ENCODE assay signal across 9 mouse cellular contexts in the genomic region with DNA sequence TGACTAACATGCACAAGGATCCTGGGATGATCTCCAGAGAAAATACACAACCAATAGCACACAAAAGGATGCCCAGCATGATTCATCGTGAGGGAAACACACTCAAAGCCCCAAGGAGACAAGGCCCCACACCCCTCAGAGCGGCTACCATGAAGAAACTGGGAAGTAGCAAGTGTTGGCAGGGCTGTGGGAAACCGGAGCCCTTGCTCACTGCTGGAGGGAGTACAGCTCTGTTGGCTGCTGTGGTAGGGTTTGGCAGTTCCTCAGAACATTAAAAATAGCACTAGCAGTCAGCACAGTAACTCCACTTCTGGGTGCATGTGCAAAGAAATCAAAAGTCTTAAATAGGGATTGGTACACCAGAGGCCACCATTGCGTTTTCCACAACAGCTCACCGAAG. TPM values are rescaled to one million over a fixed set of nuclear protein-coding genes. Genes with fewer than 3 reads are reported as not detected.
DNase-seq lines count a peak whose midpoint lies in the region; ATAC-seq and TF ChIP-seq lines count a peak whose summit lies in the region.
"Had no signal": no experiment of that assay in that cellular context is flagged by ENCODE, and none has a peak within 500 bp of the region (broad histone marks: within the 10 kb centered on the region; RNA-seq: fewer than 3 reads in every experiment).

No protein-coding gene starts in this region.

- H3K27me3 ChIP-seq in forebrain, postnatal 0 days (ENCODE audit: insufficient read depth, low read length), result no peaks in the 10 kb centered on the region
- no peaks in the 10 kb centered on the region for H3K27me3 ChIP-seq in forebrain, embryonic 11.5 days (ENCODE audit: control insufficient read depth, insufficient read depth, low read length)
- H3K27me3 ChIP-seq: hindbrain, embryonic 15.5 days had no signal

- WGBS in forebrain, postnatal 0 days, result 66% methylated on average over 5 of the region's 5 CpGs
- 84% methylated on average over 5 of the region's 5 CpGs for WGBS in forebrain, embryonic 11.5 days

- no peaks in the 10 kb centered on the region for H3K4me1 ChIP-seq in forebrain, postnatal 0 days (ENCODE audit: insufficient read depth)
- peaks cover 3% of the 10 kb centered on the region; the same call in 1 of the 2 replicates for H3K4me1 ChIP-seq in forebrain, embryonic 11.5 days (replicated peaks; ENCODE audit: control insufficient read depth, insufficient read depth, low read length)
- H3K4me1 ChIP-seq: hindbrain, embryonic 15.5 days had no signal

- H3K4me3 ChIP-seq in forebrain, postnatal 0 days (ENCODE audit: low read depth, low read length), result no peak overlapping the region
- H3K4me3 ChIP-seq in forebrain, embryonic 11.5 days (ENCODE audit: low read depth, low read length), result no peak overlapping the region
- H3K4me3 ChIP-seq in gastrocnemius, adult 2 months, result peak overlapping the region; percentile 45
- H3K4me3 ChIP-seq: hindbrain, embryonic 15.5 days had no signal

- intact Hi-C loops in gastrocnemius, adult 2 months (cut with DNase I), result loop anchor here (1.0 kb wide), 1 partner anchor 44 kb away; no protein-coding TSS in a partner anchor

- no peak for TF ChIP-seq CTCF in forebrain, postnatal 0 days (IDR thresholded peaks at IDR 0.05; ENCODE audit: low read depth)
- TF ChIP-seq CTCF in gastrocnemius, adult 2 months (IDR thresholded peaks at IDR 0.05), result no peak

- DNase-seq in forebrain, postnatal 0 days, result peak; percentile 62
- DNase-seq in forebrain, embryonic 11.5 days (ENCODE audit: low spot score), result no peak
- peak; percentile 95 for DNase-seq in NIH3T3 (ENCODE audit: low read depth)
- DNase-seq in gastrocnemius, adult 2 months, result peak; percentile 93
- peak; percentile 63 for DNase-seq in layer of hippocampus, adult 9-10 months (ENCODE audit: low spot score)
- DNase-seq in spleen, postnatal 4 days (ENCODE audit: low spot score in 2 of 2), result no peak
- no peak for DNase-seq in kidney, postnatal 10 days

- no peak overlapping the region for H3K27ac ChIP-seq in forebrain, postnatal 0 days (ENCODE audit: low read depth, low read length)
- H3K27ac ChIP-seq in forebrain, embryonic 11.5 days (ENCODE audit: low read depth, low read length), result no peak overlapping the region
- H3K27ac ChIP-seq in gastrocnemius, adult 2 months, result peak overlapping the region; percentile 90
- H3K27ac ChIP-seq: hindbrain, embryonic 15.5 days had no signal

- H3K36me3 ChIP-seq in forebrain, postnatal 0 days (ENCODE audit: insufficient read depth), result no peaks in the 10 kb centered on the region; the same call in 1 of the 2 replicates
- no peaks in the 10 kb centered on the region; the same call in 1 of the 2 replicates for H3K36me3 ChIP-seq in forebrain, embryonic 11.5 days (ENCODE audit: control insufficient read depth, insufficient read depth, low read length)
- H3K36me3 ChIP-seq: hindbrain, embryonic 15.5 days had no signal

- no peak overlapping the region for H3K9ac ChIP-seq in forebrain, postnatal 0 days
- no peak overlapping the region for H3K9ac ChIP-seq in forebrain, embryonic 11.5 days (ENCODE audit: low read length)
- H3K9ac ChIP-seq: hindbrain, embryonic 15.5 days had no signal

- H3K4me2 ChIP-seq in forebrain, postnatal 0 days (ENCODE audit: low read depth), result no peak overlapping the region
- no peak overlapping the region for H3K4me2 ChIP-seq in forebrain, embryonic 11.5 days (ENCODE audit: low read depth, low read length, severe bottlenecking)
- H3K4me2 ChIP-seq: hindbrain, embryonic 15.5 days had no signal

- ATAC-seq in forebrain, postnatal 0 days, result peak; percentile 56
- ATAC-seq in forebrain, embryonic 11.5 days (replicated peaks; ENCODE audit: low FRiP score), result no peak
- peak; percentile 83 for ATAC-seq in megakaryocyte progenitor cell, adult 5-6 weeks (replicated peaks; ENCODE audit: poor library complexity)

- H3K9me3 ChIP-seq in forebrain, postnatal 0 days (ENCODE audit: low read length), result no peaks in the 10 kb centered on the region
- H3K9me3 ChIP-seq in forebrain, embryonic 11.5 days (ENCODE audit: control insufficient read depth, low read length), result no peaks in the 10 kb centered on the region; the same call in 1 of the 2 replicates
- H3K9me3 ChIP-seq: hindbrain, embryonic 15.5 days had no signal

RNA-seq across cellular contexts. Expression of gene Ehd2, which starts 34.8 kb away (rescaled TPM):
- total RNA-seq in forebrain, postnatal 0 days (2014; rRNA removed), result 3.1 and 3.5 TPM in 2 replicates
- polyA plus RNA-seq in forebrain, postnatal 0 days (2015; fragmentation: Nextera tagmentation; extraction: Ambion mirVana), result 4.4 and 5.0 TPM in 2 replicates
- 10.4 and 11.3 TPM in 2 replicates for polyA plus RNA-seq in forebrain, embryonic 11.5 days (2014; fragmentation: Nextera tagmentation; extraction: Ambion mirVana)
- 10 to 100 TPM; 31.4 to 38.7 TPM for total RNA-seq in gastrocnemius, adult 2 months (2021)
- 0.07 and 0.27 TPM in 2 replicates for total RNA-seq in megakaryocyte progenitor cell, adult 5-6 weeks (2015)
- total RNA-seq in megakaryocyte progenitor cell, adult 5-6 weeks (2017), result 0.21 and 0.24 TPM in 2 replicates

RNA-seq across cellular contexts. Expression of gene Bicra, which starts 45.5 kb away (rescaled TPM):
- total RNA-seq in forebrain, postnatal 0 days (2014; rRNA removed), result 3.2 and 5.0 TPM in 2 replicates
- polyA plus RNA-seq in forebrain, postnatal 0 days (2015; fragmentation: Nextera tagmentation; extraction: Ambion mirVana), result 3.6 and 5.8 TPM in 2 replicates
- 10.9 and 11.6 TPM in 2 replicates for polyA plus RNA-seq in forebrain, embryonic 11.5 days (2014; fragmentation: Nextera tagmentation; extraction: Ambion mirVana)
- 1 to 10 TPM; 6.8 to 7.1 TPM for total RNA-seq in gastrocnemius, adult 2 months (2021)
- total RNA-seq in megakaryocyte progenitor cell, adult 5-6 weeks (2015), result 14.7 and 14.9 TPM in 2 replicates
- total RNA-seq in megakaryocyte progenitor cell, adult 5-6 weeks (2017), result 1.1 and 3.4 TPM in 2 replicates

RNA-seq across cellular contexts. Expression of gene Nop53, which starts 56.3 kb away (rescaled TPM):
- 117 and 189 TPM in 2 replicates for total RNA-seq in forebrain, postnatal 0 days (2014; rRNA removed)
- 143 and 154 TPM in 2 replicates for polyA plus RNA-seq in forebrain, postnatal 0 days (2015; fragmentation: Nextera tagmentation; extraction: Ambion mirVana)
- polyA plus RNA-seq in forebrain, embryonic 11.5 days (2014; fragmentation: Nextera tagmentation; extraction: Ambion mirVana), result 169 and 174 TPM in 2 replicates
- total RNA-seq in gastrocnemius, adult 2 months (2021), result 10 to 100 TPM; 85.7 to 97.4 TPM
- total RNA-seq in megakaryocyte progenitor cell, adult 5-6 weeks (2015), result 64.0 and 65.0 TPM in 2 replicates
- 230 and 286 TPM in 2 replicates for total RNA-seq in megakaryocyte progenitor cell, adult 5-6 weeks (2017)

RNA-seq across cellular contexts. Expression of gene Zfp541, which starts 59.4 kb away (rescaled TPM):
- 0.10 and 0.15 TPM in 2 replicates for total RNA-seq in forebrain, postnatal 0 days (2014; rRNA removed)
- 0.04 and 0.17 TPM in 2 replicates for polyA plus RNA-seq in forebrain, postnatal 0 days (2015; fragmentation: Nextera tagmentation; extraction: Ambion mirVana)
- polyA plus RNA-seq in forebrain, embryonic 11.5 days (2014; fragmentation: Nextera tagmentation; extraction: Ambion mirVana), result not detected in 2 replicates
- total RNA-seq in gastrocnemius, adult 2 months (2021), result not detected
- total RNA-seq in megakaryocyte progenitor cell, adult 5-6 weeks (2015), result 0.15 TPM in 1 of 2 replicates, not detected in the other
- total RNA-seq in megakaryocyte progenitor cell, adult 5-6 weeks (2017), result 0.04 TPM in 1 of 2 replicates, not detected in the other

Comparison
In these comparisons a context has a peak if more than half of its experiments do, and no peak if none do; other contexts are left out.
1. DNase-seq: peak in forebrain, postnatal 0 days (single experiment), NIH3T3 (single experiment), gastrocnemius, adult 2 months (single experiment) and layer of hippocampus, adult 9-10 months (single experiment); none in forebrain, embryonic 11.5 days (single experiment), spleen, postnatal 4 days (0 of 2) and kidney, postnatal 10 days (single experiment).